Mouse (Mus musculus) lung, embryonic 14.5 days (tissue): ENCODE measurements at regions not wholly inside any gene's neighbourhood (a gene's known extent, or its start where the extent isn't known, plus 50 kb on each side); places are given as distances from the start of the nearest gene placed in this dataset.
A peak's percentile ranks its signal among the peaks of the same experiment; 100 is the strongest.

Source experiments
- ATAC-seq: fragments of 200-750 bp; cut with Nextera tagmentation; 2 replicates; pipeline ENCODE4 v1.8.0; 2017; ENCODE audit warnings: mild to moderate bottlenecking, moderate TSS enrichment, moderate library complexity; ENCODE audit not compliant: insufficient read depth
- DNase-seq: peaks from one replicate; pipeline ENCODE4 v3.0.0-alpha.2; 2015
- H3K27ac ChIP-seq: fragments of 300-500 bp; sonication (generic); 2 replicates; pipeline ENCODE4 v1.5.1; 2014; ENCODE audit warnings: low read depth, mild to moderate bottlenecking, moderate library complexity
- H3K27me3 ChIP-seq: fragments of 300-500 bp; sonication (generic); 2 replicates; pipeline ENCODE4 v1.6.1; 2014; ENCODE audit warnings: low read length, control low read depth; ENCODE audit not compliant: insufficient read depth
- H3K36me3 ChIP-seq: fragments of 300-500 bp; sonication (generic); 2 replicates; pipeline ENCODE4 v1.6.1; 2014; ENCODE audit warnings: control low read depth; ENCODE audit not compliant: insufficient read depth
- H3K4me1 ChIP-seq: fragments of 300-500 bp; sonication (generic); 2 replicates; pipeline ENCODE4 v1.6.1; 2014; ENCODE audit warnings: antibody characterized with exemption, control low read depth; ENCODE audit not compliant: insufficient read depth
- H3K4me2 ChIP-seq: fragments of 300-500 bp; sonication (generic); 2 replicates; pipeline ENCODE4 v1.6.1; 2014; ENCODE audit warnings: mild to moderate bottlenecking
- H3K4me3 ChIP-seq: fragments of 300-500 bp; sonication (generic); 2 replicates; pipeline ENCODE4 v1.5.1; 2014; ENCODE audit warnings: low read depth, low read length
- H3K9ac ChIP-seq: fragments of 300-500 bp; sonication (generic); 2 replicates; pipeline ENCODE4 v1.6.1; 2014
- H3K9me3 ChIP-seq: fragments of 300-500 bp; sonication (generic); 2 replicates; pipeline ENCODE4 v1.6.1; 2016; ENCODE audit warnings: low read depth, low read length, control low read depth
- CTCF ChIP-seq: IDR thresholded peaks from 2 replicates; pipeline ENCODE4 v1.5.1; 2016; ENCODE audit warnings: antibody characterized with exemption, low read depth
- WGBS: fragments of 180-500 bp; shearing (Covaris S2); extraction: QIAGEN DNeasy Blood & Tissue Kit; methylation state at CpG from one replicate; pipeline ENCODE4 v1.1.7; 2014; 5-methylcytosine and 5-hydroxymethylcytosine counted together

DNA sequence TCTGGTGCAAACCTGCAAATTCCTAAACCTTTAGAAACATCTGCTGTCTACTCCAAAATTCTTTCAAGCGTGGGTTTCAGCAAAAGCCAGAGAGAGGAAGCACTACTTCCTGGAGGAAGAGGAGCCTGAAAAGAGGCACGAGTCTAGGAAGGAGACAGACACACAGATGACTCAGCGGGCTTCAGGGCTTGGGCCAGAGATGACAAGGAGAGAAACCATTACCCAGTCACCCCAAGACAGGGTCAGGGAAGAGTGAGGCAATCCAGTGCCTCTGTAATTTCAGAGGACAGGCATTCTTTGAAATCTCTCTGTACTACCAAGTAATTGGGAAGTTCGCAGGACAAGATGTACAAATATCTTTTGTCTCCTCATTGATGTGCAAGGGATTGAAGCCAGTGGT is 127.7 kb downstream of the Sp3 start:
- H3K27me3 ChIP-seq = no peaks in the 10 kb centered on the region
- no peak overlapping the region for H3K27ac ChIP-seq
- no peak overlapping the region for H3K4me2 ChIP-seq
- DNase-seq (no peak), ATAC-seq (no peak)
- TF ChIP-seq CTCF = no peak
- H3K9ac ChIP-seq = no peak overlapping the region
- H3K4me1 ChIP-seq = peaks cover 3% of the 10 kb centered on the region; the same call in 1 of the 2 replicates
- H3K4me3 ChIP-seq = no peak overlapping the region
- no peaks in the 10 kb centered on the region for H3K36me3 ChIP-seq
- H3K9me3 ChIP-seq = no peaks in the 10 kb centered on the region
- WGBS = 73% methylated on average over 4 of the region's 4 CpGs

DNA sequence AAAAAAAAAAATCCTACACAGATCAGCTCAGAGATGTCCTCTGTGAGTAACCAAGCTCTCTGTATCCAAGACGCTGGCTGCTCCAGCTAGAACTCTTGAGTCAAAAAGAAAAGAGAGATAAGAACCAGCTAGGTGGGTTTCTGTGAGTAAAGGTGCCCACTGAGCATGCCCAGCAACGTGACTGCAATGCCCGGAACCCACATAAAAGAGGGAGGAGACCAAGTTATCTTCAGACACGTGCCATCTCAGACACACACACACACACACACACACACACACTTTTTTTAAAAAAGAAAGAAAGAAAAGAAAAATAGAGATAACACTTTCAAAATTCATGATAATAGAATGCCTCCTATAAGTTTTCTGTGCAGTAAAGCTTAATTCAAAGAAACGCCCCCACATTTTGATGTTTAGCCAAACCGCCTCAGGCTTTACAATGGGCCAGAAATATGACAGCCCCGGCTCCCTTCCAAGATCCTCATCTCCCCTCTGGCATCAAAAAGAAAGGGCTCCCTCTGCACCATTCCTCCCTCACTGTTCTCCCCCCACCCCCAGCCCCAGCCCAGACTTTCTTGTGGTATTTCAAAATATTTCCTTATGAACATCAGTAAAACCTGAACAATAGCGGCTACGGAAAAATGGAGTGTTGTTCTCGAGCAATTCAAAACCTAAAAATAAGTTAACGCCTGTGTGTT is 124.8 kb downstream of the Sp3 start:
- no peak overlapping the region for H3K4me2 ChIP-seq
- H3K36me3 ChIP-seq = no peaks in the 10 kb centered on the region
- ATAC-seq (peak; percentile 49), DNase-seq (peak; percentile 85)
- no peaks in the 10 kb centered on the region for H3K27me3 ChIP-seq
- WGBS = 60% methylated on average over 11 of the region's 11 CpGs
- no peak overlapping the region for H3K4me3 ChIP-seq
- TF ChIP-seq CTCF = no peak
- H3K27ac ChIP-seq = no peak overlapping the region
- H3K4me1 ChIP-seq = peaks cover 3% of the 10 kb centered on the region; the same call in 1 of the 2 replicates
- H3K9me3 ChIP-seq = no peaks in the 10 kb centered on the region; the same call in 1 of the 2 replicates
- H3K9ac ChIP-seq = no peak overlapping the region

- no peak for DNase-seq
- Histone ChIP-seq H3K4me3 (no peak overlapping the region), H3K27ac (no peak overlapping the region), H3K9ac (no peak overlapping the region), H3K9me3 (no peaks in the 10 kb centered on the region; the same call in 1 of the 2 replicates), H3K27me3 (no peaks in the 10 kb centered on the region), H3K4me2 (no peak overlapping the region), H3K4me1 (peaks cover 3% of the 10 kb centered on the region; the same call in 1 of the 2 replicates), H3K36me3 (no peaks in the 10 kb centered on the region)
- 82% methylated on average over 13 of the region's 13 CpGs for WGBS
- no peak for TF ChIP-seq CTCF
- no peak for ATAC-seq
Measured at GRCm38 (mm10) chr2:72855971-72856755, 124.1 kb downstream of the Sp3 start.

GRCm38 (mm10) chr2:72857377-72857776 is 122.9 kb downstream of the Sp3 start:
- no peak overlapping the region for H3K4me3 ChIP-seq
- H3K9ac ChIP-seq = no peak overlapping the region
- no peak for TF ChIP-seq CTCF
- no peaks in the 10 kb centered on the region for H3K36me3 ChIP-seq
- ATAC-seq = no peak
- H3K9me3 ChIP-seq = no peaks in the 10 kb centered on the region; the same call in 1 of the 2 replicates
- no peak overlapping the region for H3K4me2 ChIP-seq
- peaks cover 3% of the 10 kb centered on the region; the same call in 1 of the 2 replicates for H3K4me1 ChIP-seq
- no peak overlapping the region for H3K27ac ChIP-seq
- no peak for DNase-seq
- no peaks in the 10 kb centered on the region for H3K27me3 ChIP-seq
- WGBS = 88% methylated on average over 5 of the region's 5 CpGs

DNA sequence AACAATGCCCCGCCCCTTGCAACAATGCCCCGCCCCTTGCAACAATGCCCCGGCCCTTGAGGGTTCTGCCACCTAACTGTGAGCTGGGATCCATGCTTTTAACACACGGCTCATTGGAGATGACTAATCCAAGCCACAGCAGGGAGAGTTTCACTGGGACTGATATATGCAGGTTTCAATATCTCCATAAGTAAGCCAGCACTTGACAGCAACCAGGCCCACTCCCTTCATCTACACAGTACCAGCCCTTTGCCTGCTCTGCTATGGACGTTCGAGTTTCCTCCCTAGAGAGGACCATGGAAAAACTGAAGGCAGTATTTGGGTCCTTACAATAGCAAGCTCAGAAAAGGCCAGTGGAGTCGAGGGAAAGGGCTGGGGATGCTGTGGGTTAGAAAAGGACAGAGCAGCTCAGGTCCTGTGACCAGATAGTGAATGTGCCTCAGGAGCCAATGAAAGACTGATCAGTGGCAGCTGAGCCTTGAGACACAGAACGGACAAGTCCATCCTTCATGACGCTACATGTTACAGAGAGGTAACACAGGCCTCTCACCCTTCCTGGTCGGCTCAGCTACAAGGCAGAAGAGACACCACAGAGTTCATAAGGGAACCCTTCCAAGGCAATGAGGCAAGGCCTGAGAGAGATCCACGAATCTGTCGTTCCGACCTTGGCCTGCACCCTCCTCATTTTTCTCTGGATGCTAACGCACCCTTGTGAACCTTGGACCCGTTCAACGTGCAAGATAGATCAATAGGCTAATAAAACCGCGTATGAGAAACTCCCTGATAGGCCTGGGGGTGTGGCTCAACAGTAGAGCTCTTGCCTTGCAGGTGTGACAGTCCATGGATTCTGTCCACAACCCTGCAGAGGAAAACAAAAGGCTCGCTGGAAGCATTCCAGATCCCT is 114.5 kb downstream of the Sp3 start:
- 62% methylated on average over 19 of the region's 19 CpGs for WGBS
- H3K9ac ChIP-seq = no peak overlapping the region
- H3K4me2 ChIP-seq = no peak overlapping the region
- H3K4me1 ChIP-seq = no peaks in the 10 kb centered on the region
- no peaks in the 10 kb centered on the region for H3K36me3 ChIP-seq
- peak; percentile 12 for DNase-seq
- H3K27ac ChIP-seq = no peak overlapping the region
- H3K4me3 ChIP-seq = no peak overlapping the region
- no peak for ATAC-seq
- H3K27me3 ChIP-seq = no peaks in the 10 kb centered on the region
- TF ChIP-seq CTCF = no peak
- no peaks in the 10 kb centered on the region for H3K9me3 ChIP-seq

DNA sequence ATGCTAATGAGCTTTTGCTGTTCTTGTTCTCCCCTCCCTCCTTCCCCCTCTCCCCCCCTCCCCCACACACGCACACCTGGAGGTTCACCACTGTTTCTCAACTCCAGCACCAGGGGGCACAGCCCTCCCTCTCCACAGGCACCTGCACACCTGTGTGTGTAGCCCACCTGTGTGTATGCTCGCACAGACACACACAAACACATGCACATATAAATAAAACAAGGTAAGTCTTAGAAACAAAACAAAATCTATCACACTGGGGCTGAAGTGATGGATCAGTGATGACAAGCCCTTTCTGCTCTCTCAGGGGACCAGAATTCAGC is 113.9 kb downstream of the Sp3 start:
- Histone ChIP-seq H3K4me3 (no peak overlapping the region), H3K9me3 (no peaks in the 10 kb centered on the region), H3K36me3 (no peaks in the 10 kb centered on the region), H3K4me1 (no peaks in the 10 kb centered on the region), H3K27me3 (no peaks in the 10 kb centered on the region), H3K27ac (no peak overlapping the region), H3K4me2 (no peak overlapping the region), H3K9ac (no peak overlapping the region)
- ATAC-seq (no peak), DNase-seq (no peak)
- no peak for TF ChIP-seq CTCF
- 41% methylated on average over 2 of the region's 2 CpGs for WGBS
